Mouse (Mus musculus): ENCODE results near the gene Gm20721. TPM values are rescaled to one million over a fixed set of nuclear protein-coding genes. Genes with fewer than 3 reads are reported as not detected.

Gene Gm20721
- total RNA-seq, 4 experiments from 2014 or later, result 1.2 to 2.9 (median 1.8) TPM

DNA sequence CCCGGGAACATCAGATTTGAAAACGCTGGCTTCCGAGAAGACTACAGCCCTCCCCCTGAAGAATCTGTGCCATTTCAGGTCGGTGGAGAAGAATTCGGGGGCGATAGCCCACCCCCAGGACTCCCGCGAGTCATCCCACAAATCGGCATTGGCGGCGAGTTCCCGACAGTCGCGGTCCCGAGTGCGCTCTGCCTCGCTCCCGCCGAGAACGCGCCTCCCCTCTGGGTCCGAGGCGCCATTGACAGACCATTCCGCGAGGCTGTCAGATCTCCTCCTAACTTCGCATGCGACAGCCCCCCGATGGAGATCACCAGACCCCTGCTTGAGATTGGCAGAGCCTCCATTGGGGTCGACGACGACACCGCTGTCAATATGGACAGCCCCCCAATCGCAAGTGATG is 48.0 kb downstream of the Gm20721 start:
- no peak for DNase-seq (ENCODE audit: low spot score in 2 of 2)

DNA sequence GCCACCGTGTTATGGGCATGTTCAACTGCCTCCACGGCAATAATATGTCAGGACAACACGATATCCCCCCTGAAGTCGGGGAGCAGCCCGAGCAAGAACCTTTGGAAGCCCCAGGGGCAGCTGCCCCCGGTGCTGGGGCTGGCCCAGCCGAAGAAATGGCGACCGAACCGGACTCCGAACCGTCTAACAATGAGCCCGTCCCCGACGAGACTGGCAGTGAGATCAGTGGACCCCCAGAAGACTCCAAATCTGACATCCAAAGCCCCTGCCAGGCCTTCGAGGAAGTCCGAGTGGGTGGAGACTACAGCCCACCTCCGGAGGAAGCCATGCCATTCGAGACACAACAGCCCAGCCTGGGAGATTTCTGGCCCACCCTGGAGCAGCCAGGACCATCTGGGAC is 48.7 kb downstream of the Gm20721 start:
- DNase-seq (ENCODE audit: low spot score in 2 of 2), result no peak

DNA sequence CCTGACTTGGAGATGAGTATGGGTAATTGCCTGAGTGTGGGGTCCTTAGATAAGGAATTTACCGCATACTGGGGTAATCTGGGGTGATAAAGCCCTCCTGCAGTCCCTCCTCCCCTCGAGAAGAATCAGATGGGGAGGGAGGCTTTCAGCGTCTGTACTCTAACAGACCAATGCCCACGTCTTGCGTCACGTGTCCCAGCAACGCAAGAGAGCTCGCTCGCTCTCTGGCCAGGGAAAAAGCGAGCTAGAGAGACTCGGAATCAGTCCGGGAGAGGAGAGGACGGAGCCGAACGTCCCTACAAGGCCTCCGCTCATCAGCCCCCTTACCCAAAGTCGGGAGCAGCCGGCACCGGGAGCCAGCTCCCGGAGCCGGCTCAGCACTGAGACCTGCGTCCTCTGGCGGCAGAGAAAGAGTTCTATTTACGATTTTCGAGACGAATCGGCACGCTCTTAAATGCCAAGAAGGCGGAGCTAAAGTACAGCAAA is 49.4 kb downstream of the Gm20721 start:
- DNase-seq (ENCODE audit: low spot score in 2 of 2), result no peak

DNA sequence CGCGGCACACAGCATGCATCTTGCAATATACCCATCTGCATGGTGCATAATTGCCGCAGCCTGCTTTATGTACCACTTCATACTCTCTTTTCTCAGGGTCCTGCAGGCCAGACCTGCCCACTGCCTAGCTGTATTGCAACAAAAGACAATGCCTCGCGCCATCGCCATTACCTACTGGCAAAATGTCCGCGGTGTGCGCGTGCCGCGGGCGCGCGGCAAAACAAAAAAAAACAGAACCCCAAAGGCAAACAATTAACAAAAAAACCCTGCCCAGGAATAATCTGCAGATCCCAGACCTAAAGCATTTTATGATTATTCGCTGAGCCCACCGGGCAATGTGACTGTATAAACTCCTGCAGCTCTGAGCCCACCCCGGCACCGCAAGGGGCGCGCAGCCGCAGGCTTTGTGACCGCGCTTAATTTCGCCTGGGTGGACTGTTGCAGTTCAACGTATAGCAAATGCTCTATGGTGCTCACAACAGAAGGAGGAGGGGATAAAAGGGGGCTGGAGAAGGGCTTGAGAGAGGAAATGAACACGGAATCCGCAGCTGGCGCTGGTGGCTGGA is 50.5 kb downstream of the Gm20721 start:
- DNase-seq (ENCODE audit: low spot score in 2 of 2), result no peak

DNA sequence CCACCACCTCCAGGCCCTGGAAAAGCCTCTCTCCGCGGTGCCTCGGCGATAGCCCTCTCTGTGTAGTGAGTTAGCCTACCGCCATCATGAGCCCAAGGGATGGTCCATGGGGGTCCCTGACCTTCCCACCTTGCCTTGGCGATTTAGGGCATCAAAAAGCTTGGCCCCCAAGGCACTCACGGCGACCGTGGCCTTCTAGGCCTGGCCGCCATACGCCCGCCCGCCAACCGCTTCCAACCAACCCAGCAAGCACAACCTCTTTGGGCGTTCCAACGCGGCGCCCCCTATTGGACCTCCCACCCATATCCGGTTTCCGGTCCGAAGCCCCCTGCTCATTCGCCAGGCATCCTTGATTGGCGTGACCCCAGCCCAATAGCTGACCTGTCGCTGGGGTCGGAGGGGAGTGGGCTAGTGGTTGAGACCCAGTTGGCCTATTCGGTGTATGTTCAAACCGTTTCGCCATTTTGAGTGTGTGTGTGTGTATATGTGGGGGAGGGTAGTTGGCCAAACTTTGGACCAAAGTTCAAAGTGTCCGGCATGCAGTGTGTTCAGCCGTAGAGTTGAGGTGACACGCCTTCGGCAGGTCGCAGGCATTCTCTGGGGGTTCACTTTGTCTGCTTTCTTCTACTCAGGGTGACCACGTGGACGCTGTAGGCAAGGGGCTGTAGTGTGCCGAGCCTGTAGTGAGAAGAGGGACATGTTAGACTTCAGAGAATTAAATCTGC is 51.2 kb downstream of the Gm20721 start:
- DNase-seq (ENCODE audit: low spot score in 2 of 2), result peak; percentile 14 to 21

DNA sequence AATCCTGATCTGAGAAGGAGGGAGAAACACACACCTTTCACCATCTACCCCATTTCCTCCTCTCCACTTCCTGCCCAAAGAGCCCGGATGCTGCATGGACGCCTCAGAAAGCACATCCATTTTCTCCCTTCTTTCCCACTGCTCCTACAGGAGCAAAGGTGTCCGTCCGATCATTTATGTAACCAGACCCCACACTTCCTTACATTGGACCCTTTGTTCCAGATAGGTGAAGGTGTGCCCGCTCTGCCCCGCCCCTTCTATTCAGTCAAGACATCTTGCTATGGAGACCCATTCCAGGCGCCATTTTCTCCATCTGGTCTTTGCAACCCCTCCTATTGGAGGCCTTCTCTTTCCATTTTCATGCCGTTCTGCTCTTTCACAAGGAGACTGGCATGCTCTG is 52.1 kb downstream of the Gm20721 start:
- no peak for DNase-seq (ENCODE audit: low spot score in 2 of 2)

DNA sequence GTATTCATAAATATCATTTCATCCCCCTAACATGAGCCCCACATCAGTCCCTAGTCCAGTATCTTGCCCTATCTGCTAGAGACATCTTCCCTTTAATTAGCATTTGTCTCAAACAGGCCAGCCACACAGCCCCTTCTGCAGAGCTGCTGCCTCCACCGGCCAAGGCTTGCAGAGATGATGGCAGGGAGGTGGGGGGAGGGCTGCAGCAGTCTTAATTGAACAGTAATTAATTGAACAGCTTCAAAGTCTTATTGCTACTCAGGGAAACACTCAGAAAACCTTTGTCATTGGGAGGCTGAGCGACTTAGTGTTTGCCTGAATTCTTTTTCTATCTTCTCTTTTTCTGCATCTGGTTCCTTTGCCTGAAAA is 54.9 kb downstream of the Gm20721 start:
- no peak for DNase-seq (ENCODE audit: low spot score in 2 of 2)

DNA sequence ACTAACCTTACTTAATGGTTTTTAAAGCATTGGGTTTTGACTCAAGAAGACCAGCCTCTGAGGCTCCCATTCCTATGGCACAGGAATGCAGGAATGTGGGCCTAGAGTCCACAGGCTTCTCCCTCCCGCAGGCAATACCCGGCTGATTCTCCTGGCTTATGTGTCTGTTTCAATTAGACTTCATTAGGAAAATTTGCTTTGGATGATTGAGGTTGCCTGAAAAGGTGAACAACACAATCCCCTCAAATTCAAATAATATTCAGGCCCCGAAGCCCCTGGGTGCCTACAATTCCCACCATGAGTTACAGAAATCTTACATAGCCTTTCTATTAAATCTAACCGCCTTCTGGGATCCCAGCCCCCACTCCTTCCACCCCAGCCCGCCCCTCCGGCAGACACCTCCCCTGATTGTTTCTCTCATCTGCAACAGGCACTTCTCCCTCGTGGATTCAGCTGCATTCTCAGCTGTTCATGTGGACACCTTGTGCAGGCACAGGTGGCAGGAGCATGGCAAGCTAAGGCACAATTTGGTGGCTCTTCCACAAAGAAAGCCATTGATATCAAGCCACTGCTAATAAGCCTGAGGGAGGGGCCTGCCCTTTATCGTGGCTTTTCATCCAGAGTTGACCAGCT is 55.4 kb downstream of the Gm20721 start:
- no peak for DNase-seq (ENCODE audit: low spot score in 2 of 2)

DNA sequence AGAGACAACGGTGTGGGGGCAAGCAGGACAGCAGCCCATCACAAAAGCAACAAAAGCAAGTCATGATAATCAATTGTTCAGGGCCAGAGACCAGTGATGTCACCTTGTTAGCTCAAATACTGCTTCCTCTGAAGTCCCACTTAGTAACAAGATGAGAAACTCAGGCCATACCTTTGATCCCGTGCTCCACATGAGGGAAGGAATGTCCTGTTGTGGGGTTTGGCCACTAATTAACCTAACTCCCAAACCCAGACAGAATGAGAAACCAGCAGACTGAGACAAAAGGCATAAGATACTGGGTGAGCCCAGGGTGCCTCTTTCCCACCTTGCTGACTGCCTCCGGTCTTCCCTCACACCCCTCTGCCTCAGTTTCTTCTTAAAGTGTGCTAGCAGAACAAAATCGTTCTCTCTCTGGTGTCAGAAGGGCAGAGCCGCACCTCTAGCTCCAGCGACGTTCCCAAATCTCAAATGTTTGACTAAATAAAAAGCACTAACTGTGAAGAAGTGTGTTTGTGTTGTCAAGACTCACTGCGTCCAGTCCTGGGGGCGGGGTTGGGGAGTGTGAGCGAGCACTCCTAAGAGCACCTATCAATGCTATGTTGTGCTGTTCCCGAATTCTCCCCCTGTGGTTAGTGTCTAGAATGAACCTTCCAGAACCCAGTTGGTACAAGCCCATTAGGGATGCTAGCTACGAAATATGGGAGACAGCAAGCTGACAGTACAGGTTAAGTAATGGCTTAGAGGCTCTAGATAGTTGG is 57.7 kb downstream of the Gm20721 start:
- DNase-seq (ENCODE audit: low spot score in 2 of 2), result no peak

DNA sequence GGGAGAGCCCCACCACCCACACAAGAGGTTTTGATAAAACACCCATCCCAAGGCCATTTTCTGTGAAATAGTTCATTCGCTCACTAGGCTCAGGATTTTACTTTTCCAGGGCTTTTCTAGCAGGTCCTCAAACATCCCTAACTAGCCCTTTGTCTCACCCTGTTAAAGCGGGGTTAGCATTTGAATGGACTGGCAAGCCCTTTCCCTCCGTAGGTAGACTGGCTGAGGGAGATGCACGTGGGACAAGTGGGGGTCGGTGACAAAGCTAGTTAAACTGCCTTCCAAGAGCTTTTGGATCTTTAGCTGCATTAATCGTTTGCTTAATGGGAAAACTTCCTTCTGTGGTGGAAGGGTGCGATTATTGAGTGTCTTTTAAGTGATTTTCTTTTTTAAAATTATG is 58.6 kb downstream of the Gm20721 start:
- DNase-seq (ENCODE audit: low spot score in 2 of 2), result no peak

DNA sequence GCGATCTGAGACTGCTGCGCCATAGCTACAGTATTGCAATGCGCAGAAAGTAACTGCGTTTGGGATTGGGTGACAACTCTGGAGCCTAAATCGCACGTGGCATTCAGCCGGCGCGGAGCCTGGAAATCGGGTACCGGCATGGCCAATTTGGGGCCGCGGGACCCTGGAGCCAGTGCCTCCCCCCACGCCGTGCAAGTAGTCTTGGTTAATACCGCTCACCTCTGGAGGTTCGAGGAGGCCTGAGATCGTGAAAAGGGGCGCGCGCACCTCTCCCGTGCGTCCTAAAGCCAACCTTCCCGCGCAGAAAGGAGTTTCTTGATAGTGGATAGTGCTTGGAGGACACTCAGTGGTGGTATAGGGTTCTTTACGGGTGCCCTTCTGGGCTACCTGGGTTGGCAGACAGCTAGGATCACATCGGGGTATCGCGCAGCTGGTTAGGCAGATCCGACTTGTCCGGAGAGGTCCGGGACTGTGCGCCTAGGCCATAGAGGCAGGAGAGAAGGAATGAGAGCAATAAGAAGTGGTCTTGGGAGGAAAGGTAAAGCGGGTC is 60.5 kb downstream of the Gm20721 start:
- DNase-seq (ENCODE audit: low spot score in 2 of 2), result no peak

DNA sequence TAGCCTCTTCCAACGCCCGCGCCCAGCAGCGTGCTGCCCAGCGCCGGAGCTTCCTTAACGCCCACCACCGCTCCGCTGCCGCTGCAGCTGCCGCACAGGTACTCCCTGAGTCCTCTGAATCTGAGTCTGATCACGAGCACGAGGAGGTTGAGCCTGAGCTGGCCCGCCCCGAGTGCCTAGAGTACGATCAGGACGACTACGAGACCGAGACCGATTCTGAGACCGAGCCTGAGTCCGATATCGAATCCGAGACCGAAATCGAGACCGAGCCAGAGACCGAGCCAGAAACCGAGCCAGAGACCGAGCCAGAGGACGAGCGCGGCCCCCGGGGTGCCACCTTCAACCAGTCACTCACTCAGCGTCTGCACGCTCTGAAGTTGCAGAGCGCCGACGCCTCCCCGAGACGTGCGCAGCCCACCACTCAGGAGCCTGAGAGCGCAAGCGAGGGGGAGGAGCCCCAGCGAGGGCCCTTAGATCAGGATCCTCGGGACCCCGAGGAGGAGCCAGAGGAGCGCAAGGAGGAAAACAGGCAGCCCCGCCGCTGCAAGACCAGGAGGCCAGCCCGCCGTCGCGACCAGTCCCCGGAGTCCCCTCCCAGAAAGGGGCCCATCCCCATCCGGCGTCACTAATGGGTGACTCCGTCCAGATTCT is 61.6 kb downstream of the Gm20721 start:
- no peak for DNase-seq (ENCODE audit: low spot score in 2 of 2)

DNA sequence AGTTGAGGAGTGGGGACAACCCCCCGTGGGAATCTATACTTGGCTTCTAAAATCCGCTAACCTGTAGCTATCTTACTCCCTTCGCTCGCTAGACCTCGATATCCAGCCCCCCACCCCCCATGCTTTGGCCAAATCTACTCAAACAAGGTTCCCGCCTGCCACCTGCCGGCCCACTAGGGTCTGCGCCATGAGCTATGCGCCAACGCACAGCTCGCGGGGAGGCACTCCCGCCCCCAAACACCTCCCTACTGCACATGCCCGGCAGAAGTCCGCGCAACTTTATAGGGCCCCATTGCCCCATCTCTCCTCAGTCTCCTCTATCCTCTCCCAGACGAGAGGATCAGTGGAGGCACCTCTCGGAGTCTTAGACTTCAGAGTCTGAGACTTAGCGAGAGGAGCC is 62.5 kb downstream of the Gm20721 start, which contains the start of gene Gnas:
Gene Gnas (plus strand): TSS at position 310 of the 400 bp plus-strand sequence.
- no peak for DNase-seq (ENCODE audit: low spot score in 2 of 2)

DNA sequence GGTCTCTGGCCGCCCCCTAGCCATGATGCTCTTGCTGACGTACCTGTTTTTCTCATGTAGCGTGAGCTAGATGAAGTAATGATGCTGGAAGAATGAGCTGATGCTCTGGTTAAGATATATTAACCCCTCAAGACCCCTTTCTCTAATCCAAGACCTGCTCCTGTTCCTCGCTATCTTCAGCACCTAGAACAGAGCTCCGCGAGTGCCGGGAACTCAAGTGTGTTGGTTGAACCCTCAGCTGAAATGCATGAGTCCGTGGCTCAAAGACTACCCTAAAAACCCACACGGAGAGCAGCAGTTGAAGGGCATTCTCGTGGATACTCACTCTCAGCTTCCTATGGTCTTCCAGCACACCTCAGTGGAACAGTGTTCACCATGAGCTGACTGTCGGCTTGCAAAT is 63.2 kb downstream of the Gm20721 start:
- DNase-seq (ENCODE audit: low spot score in 2 of 2), result no peak

Other genes starting within 250 kb of the Gm20721 start
- 10 to 100 TPM; 12.2 to 18.4 (median 15.6) TPM for gene Npepl1, start 236.4 kb downstream of the Gm20721 start, total RNA-seq (2022)
- 1,000 to 10,000 TPM; 1,786 to 1,958 (median 1,837) TPM for gene Gnas, start 62.4 kb downstream of the Gm20721 start, total RNA-seq (2022)
- gene Nelfcd, start 69.1 kb upstream of the Gm20721 start, total RNA-seq (2022), result 10 to 100 TPM; 51.7 to 60.3 (median 54.7) TPM
- 100 to 1,000 TPM in 2 of 4 experiments, 10 to 100 TPM in 2; 33.2 to 287 (median 121) TPM for gene Ctsz, start 92.3 kb upstream of the Gm20721 start, total RNA-seq (2022)
- under 1 TPM in 2 of 4 experiments, not detected in 2; 0.33 to 0.52 TPM for gene Tubb1, start 104.0 kb upstream of the Gm20721 start, total RNA-seq (2022)
- gene Atp5e, start 117.4 kb upstream of the Gm20721 start, total RNA-seq (2022), result 100 to 1,000 TPM; 247 to 327 (median 290) TPM
- gene Prelid3b, start 126.4 kb upstream of the Gm20721 start, total RNA-seq (2022), result 10 to 100 TPM; 42.6 to 54.6 (median 49.4) TPM